Mouse (Mus musculus) heart, postnatal 36 days (tissue): Measurements from ENCODE around the gene Klk5. TPM values are rescaled to one million over a fixed set of nuclear protein-coding genes. Genes with fewer than 3 reads are reported as not detected.

Source experiments
- DNase-seq, 2 experiments: peaks; one replicate each; pipeline ENCODE4 v3.0.0; 2021 to 2022
- intact Hi-C: fragments of 180-260 bp; cut with DNase I; formaldehyde crosslinking; loops from one replicate; pipeline ENCODE4 v1.15.1; 2025
- total RNA-seq, 2 experiments: library from RNA; stranded (reverse); gene quantifications; 2 replicates each; pipeline ENCODE4 v1.2.3; 2021

The Klk5 gene
- total RNA-seq, 2 experiments from 2014 or later = not detected

GRCm38 (mm10) chr7:43874868-43875375 is 33.2 kb downstream of the Klk5 start:
- intact Hi-C loops = no loop called here
- DNase-seq = no peak

GRCm38 (mm10) chr7:43876444-43876843 is 34.7 kb downstream of the Klk5 start:
- DNase-seq = no peak
- intact Hi-C loops = no loop called here

- intact Hi-C loops = no loop called here
- no peak for DNase-seq
Measured at GRCm38 (mm10) chr7:43878281-43878680, 36.5 kb downstream of the Klk5 start.

- DNase-seq = no peak
- intact Hi-C loops = no loop called here
Measured at GRCm38 (mm10) chr7:43880912-43881311, 39.1 kb downstream of the Klk5 start, which contains the start of gene Klk4. Gene Klk4 (plus strand): TSS chr7:43881160.

- intact Hi-C loops = no loop called here
- peak in 1 of 2 experiments; percentile 3 for DNase-seq
Measured at GRCm38 (mm10) chr7:43882346-43882745, 40.6 kb downstream of the Klk5 start.

GRCm38 (mm10) chr7:43882811-43883210 is 41.0 kb downstream of the Klk5 start:
- intact Hi-C loops = no loop called here
- peak in 1 of 2 experiments; percentile 1 for DNase-seq

- peak; percentile 23 to 36 for DNase-seq
- intact Hi-C loops = no loop called here
Measured at GRCm38 (mm10) chr7:43883547-43883946, 41.8 kb downstream of the Klk5 start.

GRCm38 (mm10) chr7:43891365-43891764 is 49.6 kb downstream of the Klk5 start:
- intact Hi-C loops = loop anchor here (5.0 to 10.0 kb wide), 2 partner anchors 109 to 307 kb away; partner anchors contain the start of gene Klk10
- no peak for DNase-seq

GRCm38 (mm10) chr7:43891788-43892187 is 50.0 kb downstream of the Klk5 start:
- no peak for DNase-seq
- intact Hi-C loops = loop anchor here (5.0 to 10.0 kb wide), 2 partner anchors 109 to 307 kb away; partner anchors contain the start of gene Klk10

GRCm38 (mm10) chr7:43894836-43895235 is 53.1 kb downstream of the Klk5 start:
- intact Hi-C loops = loop anchor here (1.0 to 10.0 kb wide), 4 partner anchors 22 to 310 kb away; partner anchors contain the start of gene Klk10
- peak; percentile 82 to 89 for DNase-seq

Other genes with a start within 250 kb of the Klk5 start
- not detected for gene Zfp819, start 234.8 kb upstream of the Klk5 start, total RNA-seq
- gene Ceacam18, start 207.3 kb upstream of the Klk5 start, total RNA-seq = not detected
- 1 to 10 TPM in 1 of 2 experiments, under 1 TPM in 1; 0.94 to 1.3 TPM for gene Siglece, start 181.8 kb upstream of the Klk5 start, total RNA-seq
- gene Ctu1, start 170.0 kb upstream of the Klk5 start, total RNA-seq = 1 to 10 TPM; 3.4 to 3.5 TPM
- gene Klk14, start 151.6 kb upstream of the Klk5 start, total RNA-seq = under 1 TPM; 0.22 to 0.31 TPM
- gene Klk13, start 129.4 kb upstream of the Klk5 start, total RNA-seq = not detected
- gene Klk12, start 73.1 kb upstream of the Klk5 start, total RNA-seq = not detected
- under 1 TPM; 0.22 to 0.33 TPM for gene Klk11, start 67.4 kb upstream of the Klk5 start, total RNA-seq
- gene Klk10, start 60.9 kb upstream of the Klk5 start, total RNA-seq = under 1 TPM; 0.19 to 0.36 TPM
- gene Klk9, start 50.1 kb upstream of the Klk5 start, total RNA-seq = not detected
- 10 to 100 TPM; 10.4 to 12.2 TPM for gene Klk8, start 44.4 kb upstream of the Klk5 start, total RNA-seq
- under 1 TPM in 1 of 2 experiments, not detected in 1; 0.19 TPM for gene Klk7, start 30.7 kb upstream of the Klk5 start, total RNA-seq
- gene Klk6, start 17.5 kb upstream of the Klk5 start, total RNA-seq = not detected
- not detected for gene Klk4, start 39.2 kb downstream of the Klk5 start, total RNA-seq
- gene Klk15, start 91.8 kb downstream of the Klk5 start, total RNA-seq = not detected
- gene Klk1b8, start 108.7 kb downstream of the Klk5 start, total RNA-seq = not detected
- gene Klk1b1, start 124.8 kb downstream of the Klk5 start, total RNA-seq = not detected
- not detected for gene Klk1b9, start 134.1 kb downstream of the Klk5 start, total RNA-seq
- gene Klk1b11, start 153.9 kb downstream of the Klk5 start, total RNA-seq = not detected
- gene Klk1b26, start 170.2 kb downstream of the Klk5 start, total RNA-seq = under 1 TPM; 0.38 to 0.72 TPM
- not detected for gene Klk1b27, start 210.3 kb downstream of the Klk5 start, total RNA-seq